Mouse (Mus musculus) left cerebral cortex, postnatal 4 days (tissue): ENCODE data around the gene Gm10837. TPM values are rescaled to one million over a fixed set of nuclear protein-coding genes. Genes with fewer than 3 reads are reported as not detected.
A peak's percentile ranks its signal among the peaks of the same experiment; 100 is the strongest.

Experiments
- DNase-seq: peaks from one replicate; pipeline ENCODE4 v3.0.0-alpha.2; 2022
- intact Hi-C: fragments of 180-260 bp; cut with DNase I; formaldehyde crosslinking; loops from one replicate; pipeline ENCODE4 v1.15.1; 2025
- total RNA-seq, 2 experiments: library from RNA; stranded (reverse); gene quantifications; 2 replicates each; pipeline ENCODE4 v1.2.3; 2021

Gene Gm10837
- total RNA-seq, 2 experiments from 2014 or later: 0.40 TPM; not detected in 1

- intact Hi-C loops: no loop called here
- DNase-seq: no peak
These were observed 18.7 kb downstream of the Gm10837 start for GRCm38 (mm10) chr14:122509058-122509457.

GRCm38 (mm10) chr14:122511519-122511918 is 21.1 kb downstream of the Gm10837 start:
- DNase-seq: no peak
- intact Hi-C loops: no loop called here

- intact Hi-C loops: no loop called here
These were observed 23.2 kb downstream of the Gm10837 start for GRCm38 (mm10) chr14:122513511-122514036.

GRCm38 (mm10) chr14:122528475-122528874 is 38.1 kb downstream of the Gm10837 start:
- DNase-seq: no peak
- intact Hi-C loops: no loop called here

More at GRCm38 (mm10) chr14:122513511-122514036, 23.2 kb downstream of the Gm10837 start:
- no peak for DNase-seq

- peak; percentile 99 for DNase-seq
- intact Hi-C loops: no loop called here
These were observed 43.9 kb downstream of the Gm10837 start, which contains the start of gene Pcca for GRCm38 (mm10) chr14:122534017-122534924. TSS of gene Pcca (plus strand) at chr14:122534324.

- DNase-seq: no peak
- intact Hi-C loops: no loop called here
These were observed 45.6 kb downstream of the Gm10837 start for GRCm38 (mm10) chr14:122535986-122536385.

Other genes with a start within 250 kb of the Gm10837 start
- under 1 TPM; 0.28 to 0.50 TPM for gene Gm5089, start 39.5 kb upstream of the Gm10837 start, total RNA-seq
- 1 to 10 TPM; 3.9 to 5.1 TPM for gene Zic5, start 24.9 kb upstream of the Gm10837 start, total RNA-seq
- gene Zic2, start 15.2 kb upstream of the Gm10837 start, total RNA-seq: 10 to 100 TPM; 22.4 to 24.1 TPM
- gene Pcca, start 43.7 kb downstream of the Gm10837 start, total RNA-seq: 10 to 100 TPM; 26.1 to 29.5 TPM